Mouse (Mus musculus) embryo, embryonic 10 days (tissue): ENCODE measurements at regions not wholly inside any gene's neighbourhood (a gene's known extent, or its start where the extent isn't known, plus 50 kb on each side); places are given as distances from the start of the nearest gene placed in this dataset.
"Not testable (repeated sequence)": the region's sequence is repeated elsewhere in the genome, so short reads cannot be mapped to it uniquely, and the experiment has no call there.

Source experiments
- DNase-seq: peaks from one replicate; pipeline ENCODE4 v3.0.0-alpha.2; 2015; ENCODE audit warnings: low spot score

GRCm38 (mm10) chr5:5956716-5957115 is 207.6 kb upstream of the Steap1 start:
- DNase-seq = no peak

- DNase-seq = no peak
Observed at GRCm38 (mm10) chr5:5955783-5956182, 206.7 kb upstream of the Steap1 start.

- no peak for DNase-seq
Observed at GRCm38 (mm10) chr5:5925796-5926195, 176.7 kb upstream of the Steap1 start.

GRCm38 (mm10) chr5:5916427-5916826 is 167.3 kb upstream of the Steap1 start:
- no peak for DNase-seq

- no peak for DNase-seq
Observed at GRCm38 (mm10) chr5:5889376-5889775, 140.2 kb upstream of the Steap1 start.

GRCm38 (mm10) chr5:5873425-5873824 is 124.3 kb upstream of the Steap1 start:
- no peak for DNase-seq

GRCm38 (mm10) chr5:5856146-5856724 is 107.1 kb upstream of the Steap1 start:
- DNase-seq = no peak

- peak; percentile 58 for DNase-seq
Observed at GRCm38 (mm10) chr5:5845805-5846496, 96.8 kb upstream of the Steap1 start.

GRCm38 (mm10) chr5:5844312-5844711 is 95.2 kb upstream of the Steap1 start:
- no peak for DNase-seq

- no peak for DNase-seq
Observed at GRCm38 (mm10) chr5:5838767-5839166, 89.6 kb upstream of the Steap1 start.

- DNase-seq = not testable (repeated sequence)
Observed at GRCm38 (mm10) chr5:5822666-5823065, 73.5 kb upstream of the Steap1 start.
